Mouse (Mus musculus): ENCODE measurements at regions not wholly inside any gene's neighbourhood (a gene's known extent, or its start where the extent isn't known, plus 50 kb on each side); places are given as distances from the start of the nearest gene placed in this dataset.
"Not testable (repeated sequence)": the region's sequence is repeated elsewhere in the genome, so short reads cannot be mapped to it uniquely, and the experiment has no call there.

GRCm38 (mm10) chr2:63706643-63707042, 391.2 kb downstream of the Fign start:
- no peak for DNase-seq (ENCODE audit: extremely low read depth, insufficient read length, low spot score)

GRCm38 (mm10) chr2:63706183-63706582, 391.7 kb downstream of the Fign start:
- DNase-seq (ENCODE audit: extremely low read depth, insufficient read length, low spot score): no peak

- DNase-seq (ENCODE audit: extremely low read depth, insufficient read length, low spot score): peak; percentile 32
These were observed 395.3 kb downstream of the Fign start for GRCm38 (mm10) chr2:63702333-63703096.

GRCm38 (mm10) chr2:63701861-63702260, 396.0 kb downstream of the Fign start:
- no peak for DNase-seq (ENCODE audit: extremely low read depth, insufficient read length, low spot score)

- DNase-seq (ENCODE audit: extremely low read depth, insufficient read length, low spot score): no peak
These were observed 397.6 kb downstream of the Fign start for GRCm38 (mm10) chr2:63700255-63700654.

- no peak for DNase-seq (ENCODE audit: extremely low read depth, insufficient read length, low spot score)
These were observed 428.1 kb downstream of the Fign start for GRCm38 (mm10) chr2:63669700-63670099.

- no peak for DNase-seq (ENCODE audit: extremely low read depth, insufficient read length, low spot score)
These were observed 429.1 kb downstream of the Fign start for GRCm38 (mm10) chr2:63668784-63669183.

GRCm38 (mm10) chr2:63659947-63660346, 437.9 kb downstream of the Fign start:
- DNase-seq (ENCODE audit: extremely low read depth, insufficient read length, low spot score): not testable (repeated sequence)
